Mouse (Mus musculus): Measurements from ENCODE around the gene Smim1. TPM values are rescaled to one million over a fixed set of nuclear protein-coding genes. Genes with fewer than 3 reads are reported as not detected.

The Smim1 gene
- polyA plus RNA-seq, 1 experiment from 2014 or later, result 31.2 TPM

DNA sequence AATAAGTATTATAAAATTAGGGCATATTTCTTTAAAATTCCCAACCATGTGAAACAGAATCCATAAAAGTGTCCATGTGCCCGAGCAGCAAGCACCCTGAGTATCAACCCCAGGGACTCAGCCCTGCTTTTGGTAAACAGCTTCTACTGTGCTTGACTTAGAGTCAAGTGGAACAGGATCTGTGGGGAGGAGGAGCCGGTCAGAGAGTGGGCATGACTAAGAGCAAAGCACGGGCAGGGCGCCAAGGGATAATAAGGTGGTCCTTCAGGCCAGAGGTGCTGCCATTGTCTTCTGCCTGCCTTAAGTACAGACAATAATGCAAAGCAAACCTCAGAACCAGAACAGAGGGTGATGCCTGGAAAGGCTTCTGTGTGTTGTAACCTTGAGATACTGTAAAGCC is 18.3 kb downstream of the Smim1 start:
- H3K27ac ChIP-seq (replicated peaks), result no peak overlapping the region
- H3K27me3 ChIP-seq (ENCODE audit: control insufficient read depth, insufficient read depth, low read length), result no peaks in the 10 kb centered on the region
- H3K9me3 ChIP-seq (ENCODE audit: control insufficient read depth, low read length), result no peaks in the 10 kb centered on the region
- H3K9ac ChIP-seq (ENCODE audit: low read length), result no peak overlapping the region
- peaks cover 2% of the 10 kb centered on the region; the same call in 1 of the 2 replicates for H3K4me1 ChIP-seq (replicated peaks; ENCODE audit: control insufficient read depth, insufficient read depth)
- 63% methylated on average over 4 of the region's 4 CpGs for WGBS
- no peak for TF ChIP-seq EP300 (optimal IDR thresholded peaks at IDR 0.05)
- TF ChIP-seq CTCF (IDR thresholded peaks at IDR 0.05; ENCODE audit: low read depth), result no peak
- H3K36me3 ChIP-seq (ENCODE audit: control insufficient read depth, insufficient read depth, low read length), result peaks cover 6% of the 10 kb centered on the region; the same call in 1 of the 2 replicates
- DNase-seq (ENCODE audit: low spot score) (no peak), ATAC-seq (ENCODE audit: low FRiP score, low TSS enrichment) (no peak)
- no peak overlapping the region for H3K4me2 ChIP-seq (replicated peaks; ENCODE audit: low read depth)
- H3K4me3 ChIP-seq (ENCODE audit: low read depth, low read length), result no peak overlapping the region

DNA sequence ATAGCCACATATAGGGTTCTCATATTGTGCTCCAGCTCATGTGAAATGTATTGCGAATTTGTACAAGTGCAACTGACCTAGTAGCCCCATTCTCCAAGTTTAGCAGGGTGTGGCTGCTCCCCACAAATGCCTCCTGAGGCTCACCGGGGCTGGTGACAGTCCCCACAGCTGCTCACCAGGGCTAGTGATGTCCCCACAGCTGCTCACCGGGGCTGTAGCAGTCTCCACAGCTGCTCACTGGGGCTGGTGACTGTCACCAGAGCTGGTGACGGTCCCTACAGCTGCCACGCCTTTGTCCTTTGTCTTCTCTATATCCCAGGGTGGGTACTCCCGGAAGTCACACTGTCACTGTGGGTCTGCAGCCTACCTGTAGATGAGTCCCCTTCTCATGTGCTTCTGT is 19.8 kb downstream of the Smim1 start:
- no peak overlapping the region for H3K4me2 ChIP-seq (replicated peaks; ENCODE audit: low read depth)
- H3K9me3 ChIP-seq (ENCODE audit: control insufficient read depth, low read length), result no peaks in the 10 kb centered on the region
- TF ChIP-seq EP300 (optimal IDR thresholded peaks at IDR 0.05) (no peak), CTCF (IDR thresholded peaks at IDR 0.05; ENCODE audit: low read depth) (no peak)
- DNase-seq (ENCODE audit: low spot score), result no peak
- H3K4me1 ChIP-seq (replicated peaks; ENCODE audit: control insufficient read depth, insufficient read depth), result no peaks in the 10 kb centered on the region
- 88% methylated on average over 6 of the region's 6 CpGs for WGBS
- no peak overlapping the region for H3K4me3 ChIP-seq (ENCODE audit: low read depth, low read length)
- no peak overlapping the region for H3K27ac ChIP-seq (replicated peaks)
- H3K27me3 ChIP-seq (ENCODE audit: control insufficient read depth, insufficient read depth, low read length), result no peaks in the 10 kb centered on the region
- no peak overlapping the region for H3K9ac ChIP-seq (ENCODE audit: low read length)
- ATAC-seq (ENCODE audit: low FRiP score, low TSS enrichment), result no peak
- peaks cover 6% of the 10 kb centered on the region; the same call in 1 of the 2 replicates for H3K36me3 ChIP-seq (ENCODE audit: control insufficient read depth, insufficient read depth, low read length)

DNA sequence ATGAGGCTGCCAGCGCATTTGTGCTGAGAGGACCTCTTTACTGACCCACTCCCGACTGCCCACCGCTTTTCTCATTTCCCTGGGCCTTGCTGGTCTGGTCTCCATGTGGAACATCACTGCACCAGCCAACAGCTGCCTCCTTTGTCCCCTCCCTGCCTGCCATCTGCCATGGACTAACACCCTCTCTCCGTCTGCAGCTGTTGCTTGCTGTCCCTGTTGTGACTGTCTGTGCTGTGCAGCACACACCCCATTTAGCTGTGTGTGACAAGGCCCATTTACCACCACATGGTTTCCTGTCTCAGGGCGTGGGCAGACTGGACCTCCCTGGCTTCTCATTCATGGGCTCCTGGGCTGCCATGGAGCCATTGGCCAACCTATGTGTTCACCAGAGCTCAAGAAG is 20.5 kb downstream of the Smim1 start:
- no peak for ATAC-seq (ENCODE audit: low FRiP score, low TSS enrichment)
- no peaks in the 10 kb centered on the region for H3K9me3 ChIP-seq (ENCODE audit: control insufficient read depth, low read length)
- 92% methylated on average over 5 of the region's 5 CpGs for WGBS

DNA sequence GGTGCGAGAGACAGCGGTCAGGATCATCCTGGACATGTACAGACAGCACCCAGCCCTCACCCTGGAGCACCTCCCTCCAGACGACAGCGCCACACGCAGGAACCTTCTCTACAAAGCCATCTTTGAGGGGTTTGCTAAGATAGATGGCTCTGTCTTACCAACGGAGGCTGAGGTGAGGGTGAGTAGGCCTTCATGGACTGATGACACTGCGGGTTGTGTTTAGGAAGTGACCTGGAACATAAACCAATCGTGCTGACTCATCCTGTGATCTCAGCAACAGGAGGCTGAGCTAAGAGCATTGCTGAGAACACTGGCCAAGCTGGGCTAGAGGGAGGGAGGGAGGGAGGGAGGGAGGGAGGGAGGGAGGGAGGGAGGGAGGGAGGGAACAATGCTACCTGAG is 32.5 kb downstream of the Smim1 start:
- peaks cover 48% of the 10 kb centered on the region for H3K36me3 ChIP-seq (ENCODE audit: control insufficient read depth, insufficient read depth, low read length)
- ATAC-seq (ENCODE audit: low FRiP score, low TSS enrichment), result no peak
- WGBS, result 86% methylated on average over 8 of the region's 8 CpGs

More for the DNA sequence above, 20.5 kb downstream of the Smim1 start:
- no peak overlapping the region for H3K4me3 ChIP-seq (ENCODE audit: low read depth, low read length)
- DNase-seq (ENCODE audit: low spot score), result no peak
- H3K27me3 ChIP-seq (ENCODE audit: control insufficient read depth, insufficient read depth, low read length), result no peaks in the 10 kb centered on the region
- H3K9ac ChIP-seq (ENCODE audit: low read length), result no peak overlapping the region
- TF ChIP-seq CTCF (IDR thresholded peaks at IDR 0.05; ENCODE audit: low read depth), result no peak
- no peak for TF ChIP-seq EP300 (optimal IDR thresholded peaks at IDR 0.05)
- H3K36me3 ChIP-seq (ENCODE audit: control insufficient read depth, insufficient read depth, low read length), result peaks cover 6% of the 10 kb centered on the region; the same call in 1 of the 2 replicates
- H3K4me2 ChIP-seq (replicated peaks; ENCODE audit: low read depth), result no peak overlapping the region
- no peak overlapping the region for H3K27ac ChIP-seq (replicated peaks)
- no peaks in the 10 kb centered on the region for H3K4me1 ChIP-seq (replicated peaks; ENCODE audit: control insufficient read depth, insufficient read depth)

DNA sequence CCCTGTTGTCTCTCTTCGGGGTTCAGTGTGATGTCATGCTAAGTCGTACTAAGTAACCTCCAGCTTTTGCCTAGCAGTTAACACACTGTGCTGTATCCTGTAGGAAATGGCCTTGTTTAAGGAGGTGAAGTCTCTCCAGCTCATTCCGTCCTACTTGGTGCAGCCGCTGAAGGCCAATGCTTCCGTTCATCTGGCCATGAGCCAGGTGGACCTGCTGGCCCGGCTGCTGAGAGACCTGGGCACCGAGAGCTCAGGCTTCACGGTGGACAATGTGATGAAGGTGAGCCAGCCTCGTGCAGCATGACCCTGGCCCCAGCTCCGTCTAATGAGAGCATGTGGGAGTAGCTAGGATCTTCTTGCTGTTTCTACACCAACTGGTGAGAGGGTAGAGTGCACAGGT is 33.3 kb downstream of the Smim1 start:
- Histone ChIP-seq H3K4me3 (ENCODE audit: low read depth, low read length) (no peak overlapping the region), H3K4me2 (replicated peaks; ENCODE audit: low read depth) (no peak overlapping the region), H3K9me3 (ENCODE audit: control insufficient read depth, low read length) (no peaks in the 10 kb centered on the region), H3K27me3 (ENCODE audit: control insufficient read depth, insufficient read depth, low read length) (no peaks in the 10 kb centered on the region), H3K36me3 (ENCODE audit: control insufficient read depth, insufficient read depth, low read length) (peaks cover 54% of the 10 kb centered on the region), H3K27ac (replicated peaks) (no peak overlapping the region), H3K4me1 (replicated peaks; ENCODE audit: control insufficient read depth, insufficient read depth) (no peaks in the 10 kb centered on the region), H3K9ac (ENCODE audit: low read length) (no peak overlapping the region)
- no peak for DNase-seq (ENCODE audit: low spot score)
- WGBS, result 86% methylated on average over 10 of the region's 10 CpGs
- no peak for ATAC-seq (ENCODE audit: low FRiP score, low TSS enrichment)
- TF ChIP-seq CTCF (IDR thresholded peaks at IDR 0.05; ENCODE audit: low read depth) (no peak), EP300 (optimal IDR thresholded peaks at IDR 0.05) (no peak)

More for the DNA sequence above, 32.5 kb downstream of the Smim1 start:
- Histone ChIP-seq H3K4me2 (replicated peaks; ENCODE audit: low read depth) (no peak overlapping the region), H3K9ac (ENCODE audit: low read length) (no peak overlapping the region), H3K9me3 (ENCODE audit: control insufficient read depth, low read length) (no peaks in the 10 kb centered on the region), H3K4me1 (replicated peaks; ENCODE audit: control insufficient read depth, insufficient read depth) (no peaks in the 10 kb centered on the region), H3K27me3 (ENCODE audit: control insufficient read depth, insufficient read depth, low read length) (no peaks in the 10 kb centered on the region), H3K4me3 (ENCODE audit: low read depth, low read length) (no peak overlapping the region), H3K27ac (replicated peaks) (no peak overlapping the region)
- DNase-seq (ENCODE audit: low spot score), result no peak
- TF ChIP-seq EP300 (optimal IDR thresholded peaks at IDR 0.05) (no peak), CTCF (IDR thresholded peaks at IDR 0.05; ENCODE audit: low read depth) (no peak)

DNA sequence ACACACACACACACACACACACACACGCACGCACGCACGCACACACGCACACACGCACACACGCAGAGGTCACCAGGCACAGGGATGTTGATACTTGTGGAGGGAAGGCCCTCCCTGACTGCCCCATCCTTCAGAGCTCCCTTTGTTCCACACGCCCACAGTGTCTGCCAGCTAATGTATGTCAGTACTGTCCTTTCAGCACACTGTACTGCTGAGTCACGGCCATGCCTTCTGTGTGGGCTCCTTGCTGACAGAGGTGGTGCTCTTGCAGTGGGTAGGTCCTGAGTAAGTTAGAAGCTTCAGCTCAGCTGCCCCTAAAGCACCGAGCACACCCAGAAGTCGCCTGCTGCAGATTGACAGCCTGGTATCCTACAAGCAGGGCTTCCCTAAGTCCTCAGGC is 45.6 kb downstream of the Smim1 start:
- H3K4me3 ChIP-seq (ENCODE audit: low read depth, low read length), result no peak overlapping the region
- H3K27me3 ChIP-seq (ENCODE audit: control insufficient read depth, insufficient read depth, low read length), result no peaks in the 10 kb centered on the region
- ATAC-seq (ENCODE audit: low FRiP score, low TSS enrichment) (no peak), DNase-seq (ENCODE audit: low spot score) (no peak)
- no peak overlapping the region for H3K9ac ChIP-seq (ENCODE audit: low read length)
- no peak overlapping the region for H3K4me2 ChIP-seq (replicated peaks; ENCODE audit: low read depth)
- peaks cover 21% of the 10 kb centered on the region for H3K36me3 ChIP-seq (ENCODE audit: control insufficient read depth, insufficient read depth, low read length)
- no peak for TF ChIP-seq CTCF (IDR thresholded peaks at IDR 0.05; ENCODE audit: low read depth)
- no peak for TF ChIP-seq EP300 (optimal IDR thresholded peaks at IDR 0.05)
- no peaks in the 10 kb centered on the region for H3K4me1 ChIP-seq (replicated peaks; ENCODE audit: control insufficient read depth, insufficient read depth)
- H3K27ac ChIP-seq (replicated peaks), result no peak overlapping the region
- whole genome bisulfite sequencing, result 86% methylated on average over 7 of the region's 11 CpGs
- H3K9me3 ChIP-seq (ENCODE audit: control insufficient read depth, low read length), result no peaks in the 10 kb centered on the region
